In genomic region chr17:56584257-56585130, GRCm38 (mm10) we compare ENCODE assay signal across 8 mouse cellular contexts. TPM values are rescaled to one million over a fixed set of nuclear protein-coding genes. Genes with fewer than 3 reads are reported as not detected.
DNase-seq lines count a peak whose midpoint lies in the region; ATAC-seq lines count a peak whose summit lies in the region.

Gene Safb2 (minus strand): TSS chr17:56584585.
Gene Safb (plus strand): TSS chr17:56584825.

- 0% methylated on average over 85 of the region's 101 CpGs for WGBS in hindbrain, embryonic 12.5 days

- H3K4me1 ChIP-seq in hindbrain, embryonic 12.5 days, result peaks cover 53% of the 10 kb centered on the region

- H3K27ac ChIP-seq in hindbrain, embryonic 12.5 days, result peak within 1 kb of the TSS; percentile 95

- peak within 1 kb of the TSS; percentile 82 for H3K4me2 ChIP-seq in hindbrain, embryonic 12.5 days (replicated peaks)

- DNase-seq in NIH3T3 (ENCODE audit: low read depth), result peak; percentile 100
- peak; percentile 99 to 100 for DNase-seq in cerebellum, postnatal 10 days
- peak; percentile 99 to 100 for DNase-seq in frontal cortex, postnatal 10 days (ENCODE audit: low spot score in 2 of 2)
- peak; percentile 99 to 100 for DNase-seq in layer of hippocampus, postnatal 14 days (ENCODE audit: low spot score in 2 of 2)
- DNase-seq in lung, postnatal 14 days, result peak; percentile 99
- DNase-seq in retina, adult 2 months (ENCODE audit: low read depth, low spot score), result peak; percentile 97
- peak; percentile 98 to 100 for DNase-seq in thymus, postnatal 36 days

- H3K9ac ChIP-seq in hindbrain, embryonic 12.5 days, result peak within 1 kb of the TSS; percentile 92

- no peaks in the 10 kb centered on the region for H3K27me3 ChIP-seq in hindbrain, embryonic 12.5 days

- peaks cover 54% of the 10 kb centered on the region for H3K36me3 ChIP-seq in hindbrain, embryonic 12.5 days

- no peaks in the 10 kb centered on the region for H3K9me3 ChIP-seq in hindbrain, embryonic 12.5 days (replicated peaks)

- peak; percentile 96 for ATAC-seq in hindbrain, embryonic 12.5 days (ENCODE audit: low FRiP score)

- peak within 1 kb of the TSS; percentile 85 for H3K4me3 ChIP-seq in hindbrain, embryonic 12.5 days

RNA-seq across cellular contexts. Expression of gene Safb2, which starts in this region (rescaled TPM):
- polyA plus RNA-seq in hindbrain, embryonic 12.5 days (2016; fragmentation: Nextera tagmentation; extraction: Ambion mirVana), result 93.5 and 105 TPM in 2 replicates
- total RNA-seq in layer of hippocampus, postnatal 14 days (2021), result 100 to 1,000 TPM; 127 TPM

RNA-seq across cellular contexts. Expression of gene Safb, which starts in this region (rescaled TPM):
- 161 and 162 TPM in 2 replicates for polyA plus RNA-seq in hindbrain, embryonic 12.5 days (2016; fragmentation: Nextera tagmentation; extraction: Ambion mirVana)
- 100 to 1,000 TPM; 131 to 147 TPM for total RNA-seq in layer of hippocampus, postnatal 14 days (2021)

Comparison
In these comparisons a context has a peak if more than half of its experiments do, and no peak if none do; other contexts are left out.
1. Peak in every context shown above with its lines: DNase-seq, ATAC-seq, H3K4me3 ChIP-seq and H3K27ac ChIP-seq.